Mouse (Mus musculus) liver, postnatal 0 days (tissue): ENCODE results near the gene Mum1.
A peak's percentile ranks its signal among the peaks of the same experiment; 100 is the strongest.

ENCODE experiments used
- CTCF ChIP-seq: sonication (generic); IDR thresholded peaks from 2 replicates; pipeline ENCODE4 v1.5.1; 2016; ENCODE audit warnings: antibody characterized with exemption, low read depth
- EP300 ChIP-seq: IDR thresholded peaks from 2 replicates; pipeline ENCODE4 v1.6.1; 2016; ENCODE audit warnings: antibody characterized with exemption, low read depth, mild to moderate bottlenecking

DNA sequence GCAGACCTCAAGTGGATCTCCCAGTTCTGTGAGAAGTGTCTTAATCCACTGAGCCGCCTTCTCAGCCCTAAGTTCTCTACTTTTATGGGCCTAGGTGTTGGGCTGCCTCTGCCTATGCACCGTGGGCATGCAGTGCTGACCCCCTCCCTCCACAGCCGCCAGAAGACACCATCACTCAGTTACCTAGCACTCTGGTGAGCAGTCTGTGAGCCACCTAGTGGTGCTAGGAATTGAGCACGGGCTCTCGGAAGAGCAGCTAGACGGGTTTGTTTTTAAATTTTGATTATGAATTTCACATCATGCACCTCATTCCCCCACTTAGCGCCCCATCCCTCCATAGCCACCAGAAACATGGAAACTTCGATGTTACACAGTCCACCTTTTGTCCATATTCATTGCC, 62.4 kb downstream of the Mum1 start:
- TF ChIP-seq CTCF (peak; percentile 30; the same call in 1 of the 2 replicates), EP300 (no peak)
